Mouse (Mus musculus): ENCODE measurements at regions not wholly inside any gene's neighbourhood (a gene's known extent, or its start where the extent isn't known, plus 50 kb on each side); places are given as distances from the start of the nearest gene placed in this dataset.

GRCm38 (mm10) chr10:117527243-117527642 lies 102.1 kb upstream of the Cpm start:
- DNase-seq (ENCODE audit: low spot score) = no peak

GRCm38 (mm10) chr10:117526834-117527188 lies 102.5 kb upstream of the Cpm start:
- DNase-seq (ENCODE audit: low spot score) = no peak

GRCm38 (mm10) chr10:117526008-117526833 lies 103.1 kb upstream of the Cpm start:
- no peak for DNase-seq (ENCODE audit: low spot score)

- no peak for DNase-seq (ENCODE audit: low spot score)
These were observed 103.7 kb upstream of the Cpm start for GRCm38 (mm10) chr10:117525608-117526007.

GRCm38 (mm10) chr10:117524926-117525565 lies 104.3 kb upstream of the Cpm start:
- no peak for DNase-seq (ENCODE audit: low spot score)

- no peak for DNase-seq (ENCODE audit: low spot score)
These were observed 105.2 kb upstream of the Cpm start for GRCm38 (mm10) chr10:117524101-117524500.

- no peak for DNase-seq (ENCODE audit: low spot score)
These were observed 106.1 kb upstream of the Cpm start for GRCm38 (mm10) chr10:117522906-117523829.

GRCm38 (mm10) chr10:117522373-117522772 lies 106.9 kb upstream of the Cpm start:
- DNase-seq (ENCODE audit: low spot score) = no peak

- DNase-seq (ENCODE audit: low spot score) = no peak
These were observed 107.7 kb upstream of the Cpm start for GRCm38 (mm10) chr10:117521315-117522270.

GRCm38 (mm10) chr10:117520536-117521314 lies 108.6 kb upstream of the Cpm start:
- no peak for DNase-seq (ENCODE audit: low spot score)

- no peak for DNase-seq (ENCODE audit: low spot score)
These were observed 109.4 kb upstream of the Cpm start for GRCm38 (mm10) chr10:117519670-117520535.

- no peak for DNase-seq (ENCODE audit: low spot score)
These were observed 110.3 kb upstream of the Cpm start for GRCm38 (mm10) chr10:117518793-117519669.

- no peak for DNase-seq (ENCODE audit: low spot score)
These were observed 111.2 kb upstream of the Cpm start for GRCm38 (mm10) chr10:117517800-117518770.

- DNase-seq (ENCODE audit: low spot score) = no peak
These were observed 112.1 kb upstream of the Cpm start for GRCm38 (mm10) chr10:117517071-117517714.

GRCm38 (mm10) chr10:117516510-117516909 lies 112.8 kb upstream of the Cpm start:
- DNase-seq (ENCODE audit: low spot score) = no peak

- DNase-seq (ENCODE audit: low spot score) = peak; percentile 16
These were observed 113.4 kb upstream of the Cpm start for GRCm38 (mm10) chr10:117515777-117516501.
